Mouse (Mus musculus) cerebellum, adult 18-20 months (tissue): Measurements from ENCODE around the gene Il10rb.

ENCODE experiments used
- DNase-seq, 2 experiments: peaks; one replicate each; pipeline ENCODE4 v3.0.0; 2021

Gene Il10rb

DNA sequence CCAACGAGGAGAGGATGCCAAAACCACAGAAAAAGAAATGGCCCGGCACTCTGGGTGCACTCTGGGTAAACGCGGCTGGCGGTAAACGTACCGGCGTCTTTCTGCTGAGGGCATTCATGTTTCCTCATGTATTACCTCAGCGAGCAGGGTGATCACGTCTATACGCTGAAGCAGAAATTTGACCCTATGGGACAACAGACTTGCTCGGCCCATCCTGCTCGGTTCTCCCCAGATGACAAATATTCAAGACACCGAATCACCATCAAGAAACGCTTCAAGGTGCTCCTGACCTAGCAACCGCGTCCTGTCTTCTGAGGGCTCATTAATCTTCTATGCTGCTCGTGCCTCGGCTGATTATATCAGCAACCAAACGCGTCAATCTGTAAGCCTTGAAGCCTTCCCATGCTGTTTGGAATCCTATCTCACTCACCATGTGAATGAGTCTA is 52.4 kb downstream of the Il10rb start:
- DNase-seq, result no peak

GRCm38 (mm10) chr16:91458976-91459375 is 53.0 kb downstream of the Il10rb start:
- no peak for DNase-seq

GRCm38 (mm10) chr16:91459396-91459795 is 53.4 kb downstream of the Il10rb start:
- no peak for DNase-seq

DNA sequence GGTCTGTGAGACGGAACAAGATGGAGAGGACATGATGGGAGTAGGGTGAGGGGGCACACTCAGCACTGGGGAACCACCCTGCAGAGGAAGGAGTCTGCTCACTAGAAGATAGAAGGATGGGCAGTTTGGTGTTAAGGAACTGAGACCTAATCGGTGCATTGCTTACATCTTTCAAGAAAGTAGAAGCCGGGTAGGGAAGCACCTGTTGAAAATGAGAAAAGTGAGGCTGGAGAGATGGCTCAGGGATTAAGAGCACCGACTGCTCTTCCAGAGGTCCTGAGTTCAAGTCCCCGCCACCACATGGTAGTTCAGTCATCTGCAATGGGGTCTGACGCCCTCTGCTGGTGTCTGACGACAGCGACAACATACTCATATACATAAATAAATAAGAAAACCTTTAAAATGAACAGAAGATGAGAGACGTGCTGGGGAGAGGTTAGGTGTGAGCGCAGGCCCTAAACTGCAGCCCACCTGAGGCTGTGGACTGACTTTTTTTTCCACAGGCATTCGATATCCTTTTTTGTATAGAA is 53.9 kb downstream of the Il10rb start:
- no peak for DNase-seq

GRCm38 (mm10) chr16:91461066-91461638 is 55.2 kb downstream of the Il10rb start:
- DNase-seq, result no peak

GRCm38 (mm10) chr16:91461773-91462181 is 55.8 kb downstream of the Il10rb start:
- no peak for DNase-seq

- no peak for DNase-seq
These were observed 56.7 kb downstream of the Il10rb start for GRCm38 (mm10) chr16:91462644-91463043.

DNA sequence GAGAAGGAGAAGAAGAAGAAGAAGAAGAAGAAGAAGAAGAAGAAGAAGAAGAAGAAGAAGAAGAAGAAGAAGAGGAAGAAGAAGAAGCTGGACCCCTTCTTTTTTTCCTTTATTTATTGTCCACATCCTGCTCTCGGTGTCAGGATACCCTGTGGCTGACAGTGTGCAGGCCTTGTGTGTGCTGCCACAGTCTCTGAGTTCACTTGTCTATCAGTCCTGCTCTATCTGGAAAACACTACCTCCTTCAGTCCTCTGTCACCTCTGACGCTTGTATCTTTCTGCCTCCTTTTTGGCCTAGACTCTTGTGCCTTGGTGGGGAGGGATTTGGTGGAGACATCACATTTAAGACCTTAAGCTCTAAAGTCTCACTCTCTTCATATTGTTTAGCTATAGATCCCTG is 57.4 kb downstream of the Il10rb start:
- no peak for DNase-seq

DNA sequence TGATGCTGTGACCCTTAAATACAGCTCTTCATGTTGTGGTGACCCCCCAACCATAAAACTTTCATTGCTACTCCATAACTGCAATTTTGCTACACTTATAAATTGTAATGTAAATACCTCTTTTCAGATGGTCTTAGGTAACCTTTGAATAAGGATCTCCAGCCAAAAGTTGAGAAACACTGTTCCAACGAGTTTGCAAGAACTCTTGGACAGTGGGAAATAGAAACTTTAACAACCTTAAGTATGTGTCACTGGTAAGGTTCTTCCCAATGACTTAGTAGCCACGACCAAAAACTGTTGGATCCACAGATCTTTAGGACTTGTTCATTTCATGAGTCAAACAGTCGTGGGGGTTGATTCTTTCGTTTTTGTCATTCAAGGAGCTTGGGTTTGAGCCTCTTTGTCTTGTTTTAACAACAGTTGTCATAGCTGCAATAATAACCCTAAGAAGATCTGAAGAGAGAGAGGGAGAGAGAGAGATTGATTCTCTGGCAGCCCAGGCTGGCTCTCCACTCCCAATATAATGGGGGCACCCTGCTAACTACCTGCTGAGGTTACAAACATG is 58.0 kb downstream of the Il10rb start:
- no peak for DNase-seq

DNA sequence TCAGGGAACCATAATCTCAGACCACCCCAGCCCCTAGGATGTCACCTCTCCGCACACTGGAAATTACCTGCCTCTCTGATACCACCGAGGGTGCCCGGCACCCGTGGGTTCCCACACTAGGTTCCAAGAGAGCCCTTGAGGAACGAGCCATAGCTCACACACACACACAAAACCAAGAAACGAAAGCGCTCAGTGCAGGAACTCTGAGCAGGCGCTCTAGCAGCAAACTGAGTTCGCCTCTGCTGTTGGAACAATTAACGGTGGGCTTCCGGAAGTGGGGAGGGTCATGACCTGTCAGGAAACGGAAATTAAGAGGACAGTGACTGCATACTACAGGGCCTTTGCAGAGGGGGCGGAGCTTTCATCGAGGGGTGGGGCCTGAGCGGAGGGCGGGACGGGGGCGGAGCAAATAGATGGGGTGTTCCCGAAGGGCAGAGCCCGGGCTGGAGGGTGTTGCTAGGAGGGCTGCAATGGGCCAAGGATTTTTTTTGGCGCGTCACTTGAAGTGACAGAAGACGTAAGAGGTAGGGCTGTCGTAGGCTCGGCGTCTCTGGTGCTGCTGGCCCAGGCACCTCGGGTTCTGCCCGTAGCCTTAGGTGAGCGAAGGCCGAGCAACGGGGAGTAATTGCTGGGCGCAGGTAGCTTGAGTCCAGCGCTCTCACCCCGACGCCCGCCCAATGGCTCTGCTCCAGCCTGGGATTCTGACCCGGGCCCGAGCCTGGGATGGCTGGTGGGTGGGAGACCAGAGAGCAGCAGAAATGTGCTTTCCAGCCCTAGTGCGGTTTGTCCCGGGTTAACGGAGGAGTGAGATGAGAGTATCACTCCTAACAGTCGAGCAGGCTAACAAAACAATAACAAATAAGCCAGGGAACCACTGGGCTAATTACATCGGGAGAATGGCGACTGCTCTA is 58.9 kb downstream of the Il10rb start:
- DNase-seq, result peak; percentile 88 to 89

DNA sequence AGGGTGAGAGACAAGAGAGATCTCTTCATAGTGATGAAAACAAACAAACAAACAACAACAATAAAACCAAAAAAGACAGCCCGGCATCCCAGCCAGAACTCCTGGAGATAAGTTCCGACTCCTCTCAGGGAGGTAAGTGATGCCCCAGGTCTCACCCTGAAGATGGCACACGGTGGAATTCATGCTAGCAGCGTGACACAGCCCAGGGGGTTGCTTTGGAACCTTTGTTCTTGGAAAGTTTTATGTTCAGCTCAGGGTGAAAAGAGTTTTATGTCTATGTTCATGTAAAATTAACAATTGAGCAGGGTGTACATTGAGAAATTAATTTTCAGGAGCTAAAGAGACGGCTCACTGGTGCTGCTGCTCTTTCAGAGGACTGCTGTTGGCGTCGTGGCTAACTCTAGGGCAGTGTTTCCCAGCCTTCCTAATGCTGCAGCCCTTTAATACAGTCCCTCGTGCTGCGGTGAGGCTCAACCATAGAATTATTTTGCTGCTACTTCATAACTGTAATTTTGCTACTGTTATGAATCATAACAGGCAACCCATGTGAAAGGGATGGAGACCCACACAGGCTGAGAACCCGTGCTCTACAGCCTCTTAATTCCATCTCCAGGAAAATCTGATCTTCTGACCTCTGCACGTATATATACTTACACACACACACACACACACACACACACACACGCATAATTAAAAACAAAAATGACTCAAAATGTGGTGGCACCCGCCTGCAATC is 59.7 kb downstream of the Il10rb start:
- no peak for DNase-seq

- DNase-seq, result no peak
These were observed 60.6 kb downstream of the Il10rb start for GRCm38 (mm10) chr16:91466566-91466965.

GRCm38 (mm10) chr16:91470470-91470869 is 64.5 kb downstream of the Il10rb start:
- DNase-seq, result no peak

DNA sequence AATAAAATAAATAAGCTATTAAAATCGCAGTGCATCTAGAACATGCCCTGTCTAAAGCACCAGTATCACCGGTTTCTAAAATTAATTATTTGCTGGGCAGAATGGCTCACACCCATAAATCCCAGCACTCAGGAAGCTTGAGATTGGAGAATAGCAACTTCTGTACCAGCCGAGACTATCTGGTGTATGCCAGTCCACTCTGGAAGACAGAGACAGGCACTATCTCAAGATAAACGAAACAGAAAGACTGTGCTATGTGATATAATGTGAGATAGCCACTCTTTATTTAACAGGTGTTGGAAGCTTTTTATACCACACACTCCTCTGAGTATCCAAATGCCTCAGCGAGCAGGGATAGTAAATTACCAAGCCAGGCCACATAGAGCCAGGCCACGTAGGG is 65.5 kb downstream of the Il10rb start:
- DNase-seq, result no peak
